Mouse (Mus musculus) bone marrow, adult 2 months (tissue): ENCODE results near the gene Slc25a13.

Experiments used
- CTCF ChIP-seq: fragments of 200-500 bp; IDR thresholded peaks from 2 replicates; pipeline ENCODE4 v1.5.1; 2011; ENCODE audit warnings: low read length, control low read depth; ENCODE audit not compliant: control insufficient read depth, insufficient read depth
- POLR2A ChIP-seq: fragments of 200-500 bp; IDR thresholded peaks from 2 replicates; pipeline ENCODE4 v1.6.1; 2011; ENCODE audit warnings: low read depth, mild to moderate bottlenecking, control low read depth, low read length, borderline replicate concordance; ENCODE audit not compliant: control insufficient read depth

DNA sequence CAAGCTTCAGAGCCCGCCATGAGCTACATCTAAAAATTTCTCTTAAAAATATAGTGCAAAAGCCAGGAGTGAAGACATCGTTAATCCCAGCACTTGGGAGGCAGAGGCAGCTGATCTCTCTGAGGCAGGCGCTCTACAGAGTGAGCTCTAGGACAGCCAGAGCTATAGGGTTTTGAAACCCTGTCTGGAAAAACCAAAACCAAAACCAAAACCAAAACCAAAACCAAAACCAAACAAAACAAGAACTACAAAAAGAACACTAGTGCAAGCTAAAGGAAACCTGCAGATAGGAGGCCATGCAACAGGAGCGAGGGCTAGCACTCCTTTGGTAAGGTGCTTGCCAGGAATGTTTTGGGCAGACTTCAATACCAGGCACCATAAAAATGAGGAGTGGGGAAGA, 30.5 kb downstream of the Slc25a13 start:
- no peak for TF ChIP-seq CTCF
- no peak for TF ChIP-seq POLR2A
